Mouse (Mus musculus) limb, embryonic 10.5 days (tissue): ENCODE measurements around the gene Fam129a. TPM values are rescaled to one million over a fixed set of nuclear protein-coding genes. Genes with fewer than 3 reads are reported as not detected.

Source experiments
- DNase-seq: peaks from one replicate; pipeline ENCODE4 v3.0.0-alpha.2; 2017; ENCODE audit warnings: low spot score
- H3K27ac ChIP-seq: fragments of 300-500 bp; sonication (generic); 2 replicates; pipeline ENCODE4 v1.5.1; 2016; ENCODE audit warnings: mild to moderate bottlenecking
- H3K27me3 ChIP-seq: fragments of 300-500 bp; sonication (generic); 2 replicates; pipeline ENCODE4 v1.6.1; 2016; ENCODE audit warnings: low read depth, mild to moderate bottlenecking; ENCODE audit not compliant: poor library complexity, severe bottlenecking
- H3K36me3 ChIP-seq: fragments of 300-500 bp; sonication (generic); 2 replicates; pipeline ENCODE4 v1.6.1; 2016; ENCODE audit warnings: mild to moderate bottlenecking, moderate library complexity
- H3K4me1 ChIP-seq: fragments of 300-500 bp; sonication (generic); 2 replicates; pipeline ENCODE4 v1.6.1; 2016
- H3K4me3 ChIP-seq: fragments of 300-500 bp; sonication (generic); 2 replicates; pipeline ENCODE4 v1.5.1; 2016; ENCODE audit warnings: mild to moderate bottlenecking, moderate library complexity
- H3K9me3 ChIP-seq: fragments of 300-500 bp; sonication (generic); replicated peaks from 2 replicates; pipeline ENCODE4 v1.6.1; 2016; ENCODE audit warnings: mild to moderate bottlenecking
- WGBS: fragments of 180-500 bp; shearing (Covaris S2); methylation state at CpG from one replicate; pipeline ENCODE4 v1.1.7; 2016; 5-methylcytosine and 5-hydroxymethylcytosine counted together
- polyA plus RNA-seq: library from polyadenylated mRNA; unstranded; fragments of >200 nt; fragmentation: Nextera tagmentation; extraction: Ambion mirVana; gene quantifications from 2 replicates; pipeline ENCODE4 v1.2.1, GENCODE M21; 2016

Fam129a gene
- polyA plus RNA-seq, 1 experiment from 2014 or later: 0.90 TPM

DNA sequence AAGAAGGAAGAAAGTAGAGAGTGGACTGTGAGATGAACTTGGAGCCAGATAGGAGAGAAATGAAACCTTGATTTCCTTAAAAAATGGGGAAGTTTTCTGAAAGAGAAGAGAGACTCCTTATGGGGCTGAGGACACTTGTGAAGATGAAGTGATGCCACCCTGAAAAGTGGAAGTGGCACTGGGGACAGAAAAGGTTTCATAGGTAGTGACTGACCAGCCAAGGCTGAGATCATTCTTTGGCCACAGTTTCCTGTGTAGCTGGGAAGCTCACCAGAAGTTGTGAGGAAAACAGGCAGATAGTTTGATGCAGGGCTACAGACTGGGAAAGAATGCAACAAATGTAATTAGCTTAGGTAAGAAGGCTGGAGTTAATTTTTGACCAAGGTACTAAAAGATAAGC, 49.7 kb downstream of the Fam129a start:
- Histone ChIP-seq H3K27me3 (no peaks in the 10 kb centered on the region), H3K4me3 (no peak overlapping the region), H3K36me3 (no peaks in the 10 kb centered on the region), H3K4me1 (no peaks in the 10 kb centered on the region; the same call in 1 of the 2 replicates), H3K9me3 (no peaks in the 10 kb centered on the region), H3K27ac (no peak overlapping the region)
- no peak for DNase-seq

DNA sequence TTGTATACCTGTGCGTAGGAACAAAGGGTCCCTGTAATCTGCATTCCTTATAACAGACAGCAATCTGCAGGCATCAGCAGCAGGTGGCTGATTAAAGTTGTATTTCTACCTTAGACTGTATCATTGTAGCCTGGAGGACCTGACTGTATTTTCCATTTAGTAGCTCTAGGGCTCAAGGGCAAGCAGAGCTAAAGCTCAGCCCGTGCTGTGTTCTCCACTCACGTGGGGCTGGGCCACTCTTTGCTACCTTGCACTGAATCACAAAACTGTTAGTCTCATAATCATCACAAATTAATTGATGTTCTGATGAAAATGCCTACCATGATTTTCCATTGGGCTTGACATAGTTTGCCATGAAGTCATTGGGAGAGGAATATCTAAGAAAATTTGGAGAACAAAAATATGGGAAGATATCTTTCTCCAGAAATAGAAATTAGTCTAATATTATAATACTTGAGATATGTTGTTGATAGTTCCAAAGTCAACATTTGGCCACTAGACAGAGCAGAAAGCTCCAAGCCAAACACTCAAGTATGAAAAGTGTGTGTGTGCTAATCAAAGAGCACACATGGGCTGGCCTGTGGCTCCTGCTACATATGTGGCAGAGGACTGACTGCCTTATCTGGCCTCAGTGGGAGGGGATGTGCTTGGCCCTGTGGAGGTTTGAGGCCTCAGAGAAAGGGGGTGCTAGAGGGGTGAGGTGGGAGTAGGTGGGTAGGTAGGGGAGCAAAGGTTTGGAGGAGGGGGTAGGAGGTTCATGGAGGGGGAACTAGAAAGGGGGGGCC, 53.6 kb downstream of the Fam129a start:
- Histone ChIP-seq H3K9me3 (no peaks in the 10 kb centered on the region), H3K36me3 (no peaks in the 10 kb centered on the region), H3K27ac (no peak overlapping the region), H3K27me3 (no peaks in the 10 kb centered on the region), H3K4me3 (no peak overlapping the region), H3K4me1 (peaks cover 4% of the 10 kb centered on the region)
- no peak for DNase-seq
- WGBS: 93% methylated on average over 3 of the region's 3 CpGs

GRCm38 (mm10) chr1:151625260-151625659, 54.3 kb downstream of the Fam129a start:
- H3K27me3 ChIP-seq: no peaks in the 10 kb centered on the region
- no peak for DNase-seq
- no peaks in the 10 kb centered on the region for H3K9me3 ChIP-seq
- H3K36me3 ChIP-seq: no peaks in the 10 kb centered on the region
- H3K27ac ChIP-seq: no peak overlapping the region
- WGBS: 85% methylated on average over 4 of the region's 4 CpGs
- peaks cover 9% of the 10 kb centered on the region for H3K4me1 ChIP-seq
- H3K4me3 ChIP-seq: no peak overlapping the region

- no peak overlapping the region for H3K27ac ChIP-seq
- no peaks in the 10 kb centered on the region for H3K36me3 ChIP-seq
- H3K4me1 ChIP-seq: peaks cover 9% of the 10 kb centered on the region
- WGBS: 84% methylated on average over 2 of the region's 2 CpGs
- H3K27me3 ChIP-seq: no peaks in the 10 kb centered on the region
- H3K9me3 ChIP-seq: no peaks in the 10 kb centered on the region
- no peak overlapping the region for H3K4me3 ChIP-seq
- no peak for DNase-seq
These were observed 54.7 kb downstream of the Fam129a start for GRCm38 (mm10) chr1:151625690-151626089.

DNA sequence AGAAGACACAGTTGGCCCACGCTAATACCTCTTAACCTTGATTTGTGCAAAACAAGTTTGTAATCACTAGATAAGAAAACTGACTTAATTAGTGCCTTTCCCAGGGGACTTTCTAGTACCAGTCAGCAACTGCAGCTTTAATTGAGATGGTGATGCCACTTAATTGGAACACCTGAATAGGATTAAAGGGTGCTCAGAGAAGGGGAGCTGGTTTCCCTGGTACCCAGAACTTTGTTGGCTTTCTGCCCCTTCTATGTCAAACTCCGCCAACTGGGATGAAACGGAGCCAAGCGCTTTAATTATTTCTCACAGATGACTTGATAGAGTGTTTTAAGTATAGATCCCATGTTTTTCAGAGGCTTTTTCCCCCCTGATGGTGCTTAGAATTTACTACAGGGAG, 55.6 kb downstream of the Fam129a start:
- Histone ChIP-seq H3K36me3 (no peaks in the 10 kb centered on the region), H3K27me3 (no peaks in the 10 kb centered on the region), H3K27ac (no peak overlapping the region), H3K4me3 (no peak overlapping the region), H3K4me1 (peaks cover 9% of the 10 kb centered on the region), H3K9me3 (no peaks in the 10 kb centered on the region)
- 82% methylated on average over 4 of the region's 4 CpGs for WGBS
- no peak for DNase-seq

- Histone ChIP-seq H3K27ac (no peak overlapping the region), H3K9me3 (no peaks in the 10 kb centered on the region), H3K36me3 (no peaks in the 10 kb centered on the region), H3K4me1 (peaks cover 9% of the 10 kb centered on the region), H3K4me3 (no peak overlapping the region), H3K27me3 (no peaks in the 10 kb centered on the region)
- 62% methylated on average over 3 of the region's 3 CpGs for WGBS
- DNase-seq: no peak
These were observed 56.2 kb downstream of the Fam129a start for GRCm38 (mm10) chr1:151627141-151627540.

DNA sequence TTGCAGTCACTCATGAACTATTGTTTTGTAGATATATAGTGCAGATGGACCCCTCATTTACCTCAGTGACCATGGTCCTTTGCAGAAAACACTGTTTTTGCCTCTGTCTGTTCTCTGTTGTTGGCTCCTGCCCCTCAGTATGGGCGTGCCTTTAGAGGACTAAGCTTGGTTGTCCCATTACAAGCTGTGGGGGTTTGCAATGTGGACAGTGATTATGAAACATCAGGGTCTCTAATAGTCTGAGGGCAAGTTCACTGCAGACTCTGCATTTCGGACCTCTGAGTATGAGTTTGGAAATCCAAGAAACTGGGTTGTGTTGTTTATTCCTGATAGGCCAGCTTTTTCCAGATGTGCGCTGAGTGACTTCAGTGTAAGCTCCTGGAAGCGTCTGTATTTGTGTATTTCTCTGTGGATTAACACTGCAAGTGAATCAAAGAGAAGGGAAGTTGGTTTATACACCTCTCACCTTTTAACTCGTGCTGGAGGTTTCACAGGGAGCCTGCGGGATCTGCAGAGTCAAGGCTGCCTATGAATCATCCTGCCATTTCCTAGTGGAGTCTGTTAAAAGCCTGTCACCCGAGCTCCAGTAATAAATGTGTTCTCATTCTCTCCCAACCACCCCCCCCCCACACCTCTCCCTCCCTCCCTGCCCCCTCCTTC, 58.7 kb downstream of the Fam129a start:
- no peaks in the 10 kb centered on the region for H3K36me3 ChIP-seq
- peaks cover 9% of the 10 kb centered on the region for H3K4me1 ChIP-seq
- H3K9me3 ChIP-seq: no peaks in the 10 kb centered on the region
- no peaks in the 10 kb centered on the region for H3K27me3 ChIP-seq
- no peak overlapping the region for H3K27ac ChIP-seq
- no peak for DNase-seq
- no peak overlapping the region for H3K4me3 ChIP-seq
- WGBS: 29% methylated on average over 7 of the region's 7 CpGs

GRCm38 (mm10) chr1:151630251-151630628, 59.3 kb downstream of the Fam129a start:
- Histone ChIP-seq H3K27me3 (no peaks in the 10 kb centered on the region), H3K27ac (no peak overlapping the region), H3K4me1 (peaks cover 9% of the 10 kb centered on the region), H3K36me3 (no peaks in the 10 kb centered on the region), H3K9me3 (no peaks in the 10 kb centered on the region), H3K4me3 (no peak overlapping the region)
- DNase-seq: no peak
- 77% methylated on average over 2 of the region's 2 CpGs for WGBS

DNA sequence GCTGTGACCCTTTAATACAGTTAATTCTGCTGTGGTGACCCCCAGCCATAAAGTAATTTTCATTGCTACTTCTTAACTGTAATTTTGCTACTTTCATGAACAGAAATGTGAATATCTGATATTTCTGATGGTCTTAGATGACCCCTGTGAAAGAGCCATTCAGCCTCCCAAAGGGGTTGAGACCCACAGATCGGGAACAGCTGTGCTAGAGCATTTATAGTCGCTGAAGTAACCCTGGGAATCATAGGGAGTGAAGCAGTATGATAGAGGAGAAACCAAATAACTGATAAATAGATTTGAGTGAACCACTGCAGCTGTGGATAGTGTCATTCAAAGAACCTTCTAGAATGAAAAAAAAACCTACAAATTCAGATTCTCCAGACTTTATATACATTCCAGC, 60.1 kb downstream of the Fam129a start:
- 58% methylated on average over 2 of the region's 2 CpGs for WGBS

GRCm38 (mm10) chr1:151631703-151632294, 60.8 kb downstream of the Fam129a start:
- H3K9me3 ChIP-seq: no peaks in the 10 kb centered on the region
- no peaks in the 10 kb centered on the region for H3K36me3 ChIP-seq
- H3K27me3 ChIP-seq: no peaks in the 10 kb centered on the region
- WGBS: 68% methylated on average over 11 of the region's 11 CpGs
- no peak for DNase-seq
- H3K4me1 ChIP-seq: peaks cover 9% of the 10 kb centered on the region
- no peak overlapping the region for H3K27ac ChIP-seq
- no peak overlapping the region for H3K4me3 ChIP-seq

More for the DNA sequence above, 60.1 kb downstream of the Fam129a start:
- Histone ChIP-seq H3K4me1 (peaks cover 9% of the 10 kb centered on the region), H3K27me3 (no peaks in the 10 kb centered on the region), H3K4me3 (no peak overlapping the region), H3K27ac (no peak overlapping the region), H3K36me3 (no peaks in the 10 kb centered on the region), H3K9me3 (no peaks in the 10 kb centered on the region)
- DNase-seq: no peak

DNA sequence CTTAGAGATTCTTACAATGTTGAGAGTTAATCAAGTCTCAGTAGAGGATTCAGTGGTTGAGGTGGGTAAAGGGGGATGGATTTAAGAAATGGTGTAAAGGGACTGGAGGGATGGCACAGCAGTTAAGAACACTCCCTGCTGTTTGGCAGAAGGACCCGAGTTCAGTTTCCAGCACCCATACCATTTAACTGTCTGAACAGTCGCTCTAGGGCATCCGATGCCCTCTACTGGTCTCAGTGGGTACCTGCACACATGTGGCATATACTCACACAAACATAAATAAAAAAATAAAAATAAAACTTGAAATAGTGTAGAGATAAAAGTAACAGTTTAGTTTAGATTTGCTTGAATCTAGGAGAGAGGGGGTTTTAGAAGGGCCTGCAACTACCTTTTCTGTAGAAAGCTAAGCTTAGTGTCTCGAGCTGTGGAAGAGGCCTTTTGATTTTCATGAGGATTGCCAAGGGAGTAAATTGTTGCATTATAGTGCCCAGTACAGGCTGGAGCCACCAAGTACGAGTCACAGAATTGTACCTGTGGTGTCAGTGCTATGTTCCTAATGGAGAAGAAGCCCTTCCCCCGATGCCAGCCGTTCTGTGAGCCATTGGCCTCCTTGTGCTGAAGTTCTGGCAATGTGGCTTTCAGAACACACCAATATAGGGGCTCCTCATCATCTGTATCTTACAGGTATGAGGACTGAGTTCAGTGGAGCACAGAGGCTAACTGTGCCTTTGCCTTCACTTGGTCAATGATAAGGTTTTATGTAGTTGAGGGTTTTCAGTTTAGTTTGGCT, 61.8 kb downstream of the Fam129a start:
- no peaks in the 10 kb centered on the region for H3K36me3 ChIP-seq
- no peaks in the 10 kb centered on the region for H3K9me3 ChIP-seq
- H3K27ac ChIP-seq: no peak overlapping the region
- no peak overlapping the region for H3K4me3 ChIP-seq
- H3K27me3 ChIP-seq: no peaks in the 10 kb centered on the region
- peaks cover 9% of the 10 kb centered on the region for H3K4me1 ChIP-seq
- no peak for DNase-seq
- 97% methylated on average over 7 of the region's 7 CpGs for WGBS

GRCm38 (mm10) chr1:151636637-151637036, 65.7 kb downstream of the Fam129a start:
- 92% methylated on average over 3 of the region's 3 CpGs for WGBS
- Histone ChIP-seq H3K27me3 (no peaks in the 10 kb centered on the region), H3K36me3 (no peaks in the 10 kb centered on the region), H3K27ac (no peak overlapping the region), H3K4me3 (no peak overlapping the region), H3K9me3 (no peaks in the 10 kb centered on the region), H3K4me1 (no peaks in the 10 kb centered on the region)
- DNase-seq: no peak
